Mouse (Mus musculus) left cerebral cortex, adult 6 months (tissue): Measurements from ENCODE around the gene Icosl. TPM values are rescaled to one million over a fixed set of nuclear protein-coding genes. Genes with fewer than 3 reads are reported as not detected.

Experiments used
- long read RNA-seq, 2 experiments: library from polyadenylated mRNA; unstranded; transcript quantifications; one replicate each; pipeline ENCODE4 v2.0.0; 2019 to 2020
- polyA plus RNA-seq: library from polyadenylated mRNA; unstranded; fragments of <200 nt; fragmentation: Nextera tagmentation; gene quantifications from 2 replicates; pipeline ENCODE4 v1.2.3, GENCODE M21; 2021

Icosl gene
- 1.2 and 2.0 TPM in 2 replicates for polyA plus RNA-seq
- long read RNA-seq, experiment 1, partial matches to known transcripts: 0 of 1 reads
- long read RNA-seq, experiment 1, other reads (novel, unspliced or antisense): 0 of 1 reads
- long read RNA-seq, experiment 2: 0 reads

GRCm38 (mm10) chr10:78069101-78070011 lies at the start of gene Icosl:
Icosl (plus strand) TSS chr10:78069302.

GRCm38 (mm10) chr10:78041647-78042046 lies 27.5 kb upstream of the Icosl start, which contains the start of gene Dnmt3l:
Dnmt3l (plus strand) TSS chr10:78041947.

GRCm38 (mm10) chr10:78043406-78043836 lies 25.7 kb upstream of the Icosl start, which contains the start of gene Aire:
Aire (minus strand) TSS chr10:78043610.

Other genes with a start within 250 kb of the Icosl start
- gene Krtap10-4, start 242.2 kb upstream of the Icosl start, polyA plus RNA-seq: not detected in 2 replicates
- not detected in 2 replicates for gene Krtap10-10, start 233.4 kb upstream of the Icosl start, polyA plus RNA-seq
- gene Gm36176, start 222.5 kb upstream of the Icosl start, polyA plus RNA-seq: not detected in 2 replicates
- gene Gm10318, start 216.4 kb upstream of the Icosl start, polyA plus RNA-seq: not detected in 2 replicates
- gene Gm3285, start 207.3 kb upstream of the Icosl start, polyA plus RNA-seq: not detected in 2 replicates
- 4.8 TPM in 2 replicates for gene Lrrc3, start 166.8 kb upstream of the Icosl start, polyA plus RNA-seq
- gene Trpm2, start 98.7 kb upstream of the Icosl start, polyA plus RNA-seq: 3.8 and 4.0 TPM in 2 replicates
- 38.1 and 47.5 TPM in 2 replicates for gene 1810043G02Rik, start 90.8 kb upstream of the Icosl start, polyA plus RNA-seq
- gene Pfkl, start 59.2 kb upstream of the Icosl start, polyA plus RNA-seq: 67.7 and 71.8 TPM in 2 replicates
- gene Dnmt3l, start 27.4 kb upstream of the Icosl start, polyA plus RNA-seq: 0.84 TPM in 1 of 2 replicates, not detected in the other
- not detected in 2 replicates for gene Aire, start 25.7 kb upstream of the Icosl start, polyA plus RNA-seq
- 47.2 and 128 TPM in 2 replicates for gene D10Jhu81e, start 100.5 kb downstream of the Icosl start, polyA plus RNA-seq
- gene Pwp2, start 115.8 kb downstream of the Icosl start, polyA plus RNA-seq: 7.6 and 11.7 TPM in 2 replicates
- gene Trappc10, start 175.3 kb downstream of the Icosl start, polyA plus RNA-seq: 5.2 and 8.0 TPM in 2 replicates